Mouse (Mus musculus) lung, postnatal 0 days (tissue): ENCODE measurements around the gene Fam3b. TPM values are rescaled to one million over a fixed set of nuclear protein-coding genes. Genes with fewer than 3 reads are reported as not detected.
A peak's percentile ranks its signal among the peaks of the same experiment; 100 is the strongest.

Source experiments
- ATAC-seq: fragments of 200-750 bp; cut with Nextera tagmentation; 2 replicates; pipeline ENCODE4 v1.8.0; 2017; ENCODE audit warnings: moderate library complexity
- DNase-seq: peaks from one replicate; pipeline ENCODE4 v3.0.0-alpha.2; 2016; ENCODE audit warnings: low spot score
- H3K27ac ChIP-seq: fragments of 300-500 bp; sonication (generic); 2 replicates; pipeline ENCODE4 v1.5.1; 2014; ENCODE audit warnings: antibody characterized with exemption, mild to moderate bottlenecking, low read length, mixed read lengths
- H3K27me3 ChIP-seq: fragments of 300-500 bp; sonication (generic); replicated peaks from 2 replicates; pipeline ENCODE4 v1.6.1; 2014; ENCODE audit warnings: low read length, mixed read lengths; ENCODE audit not compliant: insufficient read depth
- H3K36me3 ChIP-seq: fragments of 300-500 bp; sonication (generic); 2 replicates; pipeline ENCODE4 v1.6.1; 2014; ENCODE audit warnings: low read length, mixed read lengths; ENCODE audit not compliant: insufficient read depth
- H3K4me1 ChIP-seq: fragments of 300-500 bp; sonication (generic); 2 replicates; pipeline ENCODE4 v1.6.1; 2014; ENCODE audit warnings: antibody characterized with exemption, low read depth, low read length, mixed read lengths; ENCODE audit not compliant: insufficient read depth
- H3K4me2 ChIP-seq: fragments of 300-500 bp; sonication (generic); replicated peaks from 2 replicates; pipeline ENCODE4 v1.6.1; 2014; ENCODE audit warnings: low read depth, mild to moderate bottlenecking, low read length, moderate library complexity, mixed read lengths
- H3K4me3 ChIP-seq: fragments of 300-500 bp; sonication (generic); 2 replicates; pipeline ENCODE4 v1.5.1; 2014; ENCODE audit warnings: low read depth, low read length
- H3K9ac ChIP-seq: fragments of 300-500 bp; sonication (generic); replicated peaks from 2 replicates; pipeline ENCODE4 v1.6.1; 2014; ENCODE audit warnings: low read depth, mild to moderate bottlenecking
- H3K9me3 ChIP-seq: fragments of 300-500 bp; sonication (generic); 2 replicates; pipeline ENCODE4 v1.6.1; 2016; ENCODE audit warnings: low read length, mixed read lengths
- CTCF ChIP-seq: IDR thresholded peaks from 2 replicates; pipeline ENCODE4 v1.5.1; 2016; ENCODE audit warnings: antibody characterized with exemption, mild to moderate bottlenecking
- EP300 ChIP-seq: IDR thresholded peaks from 2 replicates; pipeline ENCODE4 v1.6.1; 2016; ENCODE audit warnings: antibody characterized with exemption, mild to moderate bottlenecking, control low read depth
- WGBS: fragments of 180-500 bp; shearing (Covaris S2); extraction: QIAGEN DNeasy Blood & Tissue Kit; methylation state at CpG from one replicate; pipeline ENCODE4 v1.1.7; 2014; 5-methylcytosine and 5-hydroxymethylcytosine counted together
- polyA plus RNA-seq: library from polyadenylated mRNA; unstranded; fragments of >200 nt; fragmentation: Nextera tagmentation; extraction: Ambion mirVana; gene quantifications from 2 replicates; pipeline ENCODE4 v1.2.1, GENCODE M21; 2015

Fam3b gene
- polyA plus RNA-seq, 1 experiment from 2014 or later, result 0.84 TPM

DNA sequence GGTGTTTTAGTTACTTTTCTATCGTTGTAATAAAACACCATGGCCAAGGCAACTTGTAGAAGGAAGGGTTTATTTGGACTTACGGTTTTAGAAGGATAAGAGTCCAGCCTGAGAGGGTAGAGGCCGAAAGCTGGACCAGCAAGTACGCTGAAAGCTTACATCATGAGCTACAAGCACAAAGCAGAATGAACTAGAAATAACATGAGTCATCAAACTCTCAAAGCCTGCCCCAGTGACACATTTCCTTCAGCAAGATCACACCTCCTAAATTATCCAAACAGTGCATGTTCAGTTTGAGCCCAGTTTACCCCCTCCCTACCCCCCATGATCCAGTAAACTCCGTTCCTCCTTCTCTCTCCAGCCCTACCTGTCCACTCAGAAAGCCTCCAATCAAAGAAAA is 19.1 kb upstream of the Fam3b start:
- Histone ChIP-seq H3K9me3 (no peaks in the 10 kb centered on the region), H3K4me3 (no peak overlapping the region), H3K36me3 (no peaks in the 10 kb centered on the region), H3K9ac (no peak overlapping the region), H3K4me2 (no peak overlapping the region), H3K27ac (no peak overlapping the region), H3K27me3 (no peaks in the 10 kb centered on the region), H3K4me1 (peaks cover 8% of the 10 kb centered on the region; the same call in 1 of the 2 replicates)
- WGBS, result 64% methylated on average over 5 of the region's 5 CpGs
- DNase-seq, result peak; percentile 37
- ATAC-seq, result no peak
- no peak for TF ChIP-seq EP300
- no peak for TF ChIP-seq CTCF

DNA sequence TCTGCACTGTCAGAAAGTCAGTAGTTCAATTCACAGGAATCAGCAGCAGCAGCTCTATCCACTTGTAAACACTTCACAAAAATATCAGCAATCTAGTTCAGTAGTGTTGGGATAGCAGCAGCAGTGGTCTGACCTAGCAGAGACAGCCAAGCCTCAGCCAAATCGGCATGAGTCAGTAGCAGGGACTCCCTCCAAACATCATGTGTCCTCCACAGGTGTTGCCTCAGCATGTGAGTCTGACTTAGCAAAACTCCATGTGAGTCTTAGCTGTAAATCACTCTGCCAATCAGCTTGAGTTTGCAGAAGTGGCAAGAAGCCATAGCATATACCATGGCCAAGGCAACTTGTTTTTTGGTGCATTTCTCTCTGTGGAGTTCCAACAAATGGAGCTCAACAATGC is 18.5 kb upstream of the Fam3b start:
- 96% methylated on average over 1 of the region's 1 CpGs for whole genome bisulfite sequencing
- ATAC-seq, result no peak
- Histone ChIP-seq H3K9ac (no peak overlapping the region), H3K27me3 (no peaks in the 10 kb centered on the region), H3K4me2 (no peak overlapping the region), H3K9me3 (no peaks in the 10 kb centered on the region), H3K36me3 (no peaks in the 10 kb centered on the region), H3K4me1 (peaks cover 8% of the 10 kb centered on the region; the same call in 1 of the 2 replicates), H3K27ac (no peak overlapping the region), H3K4me3 (no peak overlapping the region)
- DNase-seq, result no peak
- no peak for TF ChIP-seq CTCF
- TF ChIP-seq EP300, result no peak

DNA sequence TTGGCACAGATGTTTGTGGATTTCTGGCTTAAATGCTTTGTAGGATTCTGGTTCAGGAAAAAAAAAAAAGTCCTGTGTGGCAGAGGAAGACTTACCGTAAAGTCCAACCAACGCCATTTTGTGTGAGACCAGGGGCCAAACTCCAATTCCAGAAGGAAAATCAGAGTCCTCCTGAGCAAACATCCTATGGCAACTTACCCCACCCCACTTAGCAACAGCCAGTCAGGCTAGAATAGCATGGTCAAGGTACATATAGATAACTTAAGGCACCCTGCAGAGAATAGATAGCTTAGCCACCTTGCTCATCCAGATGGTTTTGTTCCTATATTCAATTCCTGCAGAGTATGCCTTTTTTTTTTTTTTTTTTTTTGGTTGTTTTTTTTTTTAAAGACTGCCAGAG is 14.6 kb upstream of the Fam3b start:
- no peaks in the 10 kb centered on the region for H3K36me3 ChIP-seq
- no peaks in the 10 kb centered on the region for H3K4me1 ChIP-seq
- WGBS, result 80% methylated on average over 2 of the region's 2 CpGs
- H3K9ac ChIP-seq, result no peak overlapping the region
- H3K4me2 ChIP-seq, result no peak overlapping the region
- H3K27me3 ChIP-seq, result no peaks in the 10 kb centered on the region
- no peak overlapping the region for H3K27ac ChIP-seq
- no peak for TF ChIP-seq EP300
- TF ChIP-seq CTCF, result no peak
- DNase-seq, result no peak
- no peak for ATAC-seq
- H3K9me3 ChIP-seq, result no peaks in the 10 kb centered on the region
- no peak overlapping the region for H3K4me3 ChIP-seq

DNA sequence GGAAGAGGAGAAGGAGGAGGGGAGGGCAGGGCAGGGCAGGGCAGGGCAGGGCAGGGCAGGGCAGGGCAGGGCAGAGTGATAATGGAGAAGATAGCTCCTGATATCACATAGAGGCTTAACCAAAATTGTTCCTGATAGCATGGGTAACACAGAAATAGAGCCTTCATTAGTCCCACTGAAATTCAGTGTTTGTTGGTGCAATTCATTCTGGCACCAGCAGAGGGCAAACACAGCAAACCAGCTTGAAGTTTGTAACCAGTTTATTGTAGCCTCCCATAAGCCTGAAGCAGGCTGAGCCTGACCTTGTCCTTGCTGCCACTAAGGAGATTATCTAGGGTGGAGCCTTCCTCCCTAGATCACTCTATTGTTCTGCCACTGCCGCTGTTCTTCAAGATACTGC is 8.4 kb upstream of the Fam3b start:
- DNase-seq (peak; percentile 75), ATAC-seq (no peak; the same call in 1 of the 2 replicates)
- Histone ChIP-seq H3K9ac (no peak overlapping the region), H3K9me3 (no peaks in the 10 kb centered on the region), H3K4me3 (no peak overlapping the region), H3K36me3 (no peaks in the 10 kb centered on the region), H3K4me2 (no peak overlapping the region), H3K4me1 (no peaks in the 10 kb centered on the region), H3K27ac (no peak overlapping the region), H3K27me3 (no peaks in the 10 kb centered on the region)
- WGBS, result 11% methylated on average over 1 of the region's 1 CpGs
- peak; percentile 90 for TF ChIP-seq CTCF
- TF ChIP-seq EP300, result no peak

DNA sequence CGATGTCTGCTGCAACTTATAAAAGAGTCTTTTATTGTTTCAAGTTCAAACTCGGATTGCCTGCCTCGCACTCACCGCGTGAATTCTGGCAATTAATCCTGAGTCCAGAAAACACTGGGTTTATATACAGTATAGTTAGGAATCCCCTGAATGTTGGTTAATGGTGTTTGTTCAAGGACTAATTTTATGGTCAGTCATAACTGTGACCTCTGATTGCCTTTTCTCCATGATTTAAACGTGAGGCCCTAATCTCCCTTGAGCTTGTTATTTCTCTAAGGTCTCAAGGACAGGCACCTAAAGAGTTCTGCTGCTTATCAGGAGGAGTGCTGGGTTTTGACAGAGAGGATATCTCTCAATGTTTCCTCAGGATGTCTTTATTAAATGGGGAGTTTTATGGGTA is 7.4 kb upstream of the Fam3b start:
- H3K4me1 ChIP-seq, result no peaks in the 10 kb centered on the region
- WGBS, result 81% methylated on average over 6 of the region's 6 CpGs
- H3K4me2 ChIP-seq, result no peak overlapping the region
- no peak overlapping the region for H3K9ac ChIP-seq
- H3K27me3 ChIP-seq, result no peaks in the 10 kb centered on the region
- H3K9me3 ChIP-seq, result no peaks in the 10 kb centered on the region
- TF ChIP-seq CTCF, result no peak
- TF ChIP-seq EP300, result no peak
- ATAC-seq (no peak), DNase-seq (no peak)
- H3K27ac ChIP-seq, result no peak overlapping the region
- no peaks in the 10 kb centered on the region for H3K36me3 ChIP-seq
- H3K4me3 ChIP-seq, result no peak overlapping the region

DNA sequence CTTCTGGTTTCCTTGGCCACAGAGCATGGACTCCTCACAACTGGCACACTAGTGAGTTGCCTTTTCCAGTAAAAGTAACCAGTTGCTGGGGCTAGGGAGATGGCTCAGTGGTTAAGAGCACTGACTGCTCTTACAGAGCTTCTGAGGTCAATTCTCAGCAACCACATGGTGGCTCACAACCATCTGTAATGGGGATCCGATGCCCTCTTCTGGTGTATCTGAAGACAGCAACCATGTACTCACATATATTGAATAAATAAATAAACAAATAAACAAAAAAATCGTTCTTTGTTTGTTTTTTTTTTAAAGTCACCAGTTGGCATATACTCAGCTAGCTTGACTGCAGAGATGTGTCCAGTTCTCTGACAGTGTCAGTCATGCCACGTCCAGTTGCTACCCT is 1.7 kb upstream of the Fam3b start:
- H3K4me3 ChIP-seq, result no peak overlapping the region
- no peak overlapping the region for H3K9ac ChIP-seq
- H3K9me3 ChIP-seq, result no peaks in the 10 kb centered on the region
- WGBS, result 63% methylated on average over 3 of the region's 3 CpGs
- no peaks in the 10 kb centered on the region for H3K27me3 ChIP-seq
- no peak overlapping the region for H3K27ac ChIP-seq
- H3K4me1 ChIP-seq, result peaks cover 5% of the 10 kb centered on the region; the same call in 1 of the 2 replicates
- TF ChIP-seq EP300 (no peak), CTCF (no peak)
- H3K4me2 ChIP-seq, result no peak overlapping the region
- DNase-seq, result no peak
- no peaks in the 10 kb centered on the region for H3K36me3 ChIP-seq
- no peak for ATAC-seq

DNA sequence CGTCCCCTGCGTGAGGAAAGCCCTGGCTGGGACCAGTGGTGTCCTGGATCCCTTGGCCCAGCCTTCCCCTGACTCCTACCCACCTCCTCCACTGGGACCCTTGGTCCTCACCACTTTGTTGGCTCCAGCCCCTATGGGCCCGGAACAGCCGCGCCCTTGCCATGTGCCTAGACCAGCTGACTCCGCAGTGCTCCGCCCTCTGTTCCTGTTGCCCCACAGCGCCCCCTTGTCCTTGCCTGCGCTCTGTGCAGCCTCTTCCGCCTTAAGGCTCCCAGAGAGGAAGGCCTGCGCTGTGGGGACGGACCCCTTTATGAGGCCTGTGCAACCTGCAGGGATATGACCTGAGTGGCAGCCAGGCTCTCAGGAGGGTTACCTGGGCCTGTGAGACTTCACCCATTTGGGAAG is 2.3 kb downstream of the Fam3b start:
- TF ChIP-seq CTCF (peak; percentile 21; the same call in 1 of the 2 replicates), EP300 (no peak)
- 89% methylated on average over 12 of the region's 12 CpGs for WGBS
- no peaks in the 10 kb centered on the region for H3K36me3 ChIP-seq
- H3K4me3 ChIP-seq, result no peak overlapping the region
- ATAC-seq, result no peak
- H3K27ac ChIP-seq, result no peak overlapping the region
- no peak overlapping the region for H3K4me2 ChIP-seq
- no peak overlapping the region for H3K9ac ChIP-seq
- no peaks in the 10 kb centered on the region for H3K9me3 ChIP-seq
- H3K27me3 ChIP-seq, result no peaks in the 10 kb centered on the region
- H3K4me1 ChIP-seq, result peaks cover 5% of the 10 kb centered on the region; the same call in 1 of the 2 replicates
- DNase-seq, result no peak
